Mouse (Mus musculus): ENCODE measurements around the gene E2f2. TPM values are rescaled to one million over a fixed set of nuclear protein-coding genes. Genes with fewer than 3 reads are reported as not detected.
A peak's percentile ranks its signal among the peaks of the same experiment; 100 is the strongest.

E2f2 gene
- total RNA-seq, 2 experiments from 2014 or later: 7.9 to 14.8 TPM

- peak; percentile 63 for DNase-seq
Measured at GRCm38 (mm10) chr4:136199562-136200292, 27.5 kb downstream of the E2f2 start.

GRCm38 (mm10) chr4:136202509-136202908 lies 30.3 kb downstream of the E2f2 start:
- peak; percentile 86 for DNase-seq

GRCm38 (mm10) chr4:136204775-136205174 lies 32.6 kb downstream of the E2f2 start:
- DNase-seq: no peak

GRCm38 (mm10) chr4:136206033-136206893 lies 34.1 kb downstream of the E2f2 start, which contains the start of gene Asap3:
TSS of gene Asap3 (plus strand) at chr4:136206365.
- DNase-seq: peak; percentile 98

- DNase-seq: peak; percentile 35
Measured at GRCm38 (mm10) chr4:136206943-136207342, 34.7 kb downstream of the E2f2 start.

DNA sequence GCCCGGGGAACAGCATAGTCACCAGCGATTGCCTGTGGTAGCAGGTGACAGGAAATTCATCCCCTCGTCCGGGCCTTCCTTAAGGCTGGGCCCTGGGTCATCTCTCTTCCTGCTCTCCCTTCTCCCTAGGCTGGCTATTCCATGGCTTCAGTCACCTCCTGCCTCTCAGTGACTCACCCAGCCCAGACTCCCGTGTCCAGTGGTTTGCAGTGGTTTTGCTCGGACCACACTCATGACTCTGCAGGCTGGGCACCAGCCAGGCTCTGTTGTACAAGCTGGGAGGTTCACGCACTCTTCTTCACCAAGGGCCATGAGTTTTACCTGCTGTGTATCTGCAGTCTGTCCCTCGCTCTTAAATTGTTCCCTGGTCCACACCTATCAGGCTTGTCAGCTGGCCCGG lies 38.7 kb downstream of the E2f2 start:
- DNase-seq: no peak

- DNase-seq: peak; percentile 66
Measured at GRCm38 (mm10) chr4:136213629-136214028, 41.4 kb downstream of the E2f2 start.

DNA sequence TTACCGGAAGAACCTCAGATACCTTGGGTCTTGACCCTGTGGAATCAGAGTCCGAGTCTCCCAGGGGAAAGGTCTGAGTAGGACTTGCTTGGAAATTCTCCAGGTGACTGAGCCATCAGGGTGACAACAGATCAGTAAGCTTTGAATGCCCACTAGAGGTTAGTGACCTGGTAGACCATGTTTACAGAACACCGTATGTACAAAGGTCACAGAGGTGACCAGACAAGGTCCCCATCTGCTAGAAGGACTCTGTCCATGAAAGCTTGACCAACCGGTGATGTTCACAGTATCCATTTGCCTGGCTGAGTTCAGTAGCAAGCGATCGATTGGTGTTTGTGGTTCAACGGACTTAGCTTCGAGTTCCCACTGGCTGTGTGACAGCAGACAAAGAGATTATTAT lies 42.6 kb downstream of the E2f2 start:
- no peak for DNase-seq

GRCm38 (mm10) chr4:136215576-136215975 lies 43.4 kb downstream of the E2f2 start:
- DNase-seq: no peak

GRCm38 (mm10) chr4:136217063-136217462 lies 44.9 kb downstream of the E2f2 start:
- no peak for DNase-seq

- peak; percentile 66 for DNase-seq
Measured at GRCm38 (mm10) chr4:136218595-136219214, 46.5 kb downstream of the E2f2 start.

DNA sequence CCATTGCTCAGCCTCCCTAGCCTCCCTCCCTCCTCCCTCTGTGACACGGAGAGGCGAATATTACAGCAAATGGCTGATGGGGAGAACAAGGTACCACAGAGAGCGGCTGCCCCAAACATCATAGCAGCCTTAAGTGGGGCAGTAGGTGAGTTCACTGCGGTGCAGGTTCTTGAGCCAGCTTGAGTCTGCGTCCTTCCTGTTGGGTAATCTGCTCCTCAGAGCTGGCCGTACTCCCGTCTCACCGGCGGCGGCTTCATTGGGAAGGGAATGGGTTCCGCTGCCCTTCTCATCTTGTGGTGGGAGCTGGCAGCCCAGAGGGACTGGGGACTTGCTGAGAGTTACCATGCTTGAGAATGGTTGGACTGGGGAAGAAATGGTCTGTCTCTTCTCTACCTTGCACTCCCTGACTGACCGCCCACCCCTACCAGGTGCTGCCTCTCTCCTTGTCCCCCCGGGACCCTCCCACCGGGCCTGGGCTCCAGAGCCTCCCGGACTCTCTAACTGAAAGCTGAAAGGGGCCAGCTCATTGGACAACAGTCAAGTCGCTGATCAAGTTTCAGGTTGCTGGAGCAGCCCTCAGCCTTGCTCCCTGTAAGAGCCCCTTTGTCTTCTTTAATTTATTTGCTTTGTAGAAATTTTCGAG lies 48.1 kb downstream of the E2f2 start:
- peak; percentile 55 for DNase-seq

GRCm38 (mm10) chr4:136223549-136224239 lies 51.5 kb downstream of the E2f2 start:
- no peak for DNase-seq

DNA sequence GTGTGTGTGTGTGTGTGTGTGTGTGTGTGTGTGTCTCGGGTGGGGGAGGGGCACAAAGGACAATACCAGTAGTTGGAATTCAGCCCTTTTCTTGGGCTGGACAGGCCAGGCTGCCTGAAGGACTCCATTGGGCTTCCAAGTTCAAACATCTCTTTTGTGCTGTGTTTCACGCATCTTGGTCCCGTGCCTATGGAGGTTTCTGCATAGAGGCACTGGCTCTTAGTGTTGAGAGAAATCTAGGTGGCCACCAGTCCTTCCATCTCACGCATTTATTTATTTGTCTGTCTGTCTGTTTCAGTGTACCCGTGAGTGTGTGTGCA lies 52.0 kb downstream of the E2f2 start:
- DNase-seq: no peak

- DNase-seq: no peak
Measured at GRCm38 (mm10) chr4:136224677-136225460, 52.7 kb downstream of the E2f2 start.

DNA sequence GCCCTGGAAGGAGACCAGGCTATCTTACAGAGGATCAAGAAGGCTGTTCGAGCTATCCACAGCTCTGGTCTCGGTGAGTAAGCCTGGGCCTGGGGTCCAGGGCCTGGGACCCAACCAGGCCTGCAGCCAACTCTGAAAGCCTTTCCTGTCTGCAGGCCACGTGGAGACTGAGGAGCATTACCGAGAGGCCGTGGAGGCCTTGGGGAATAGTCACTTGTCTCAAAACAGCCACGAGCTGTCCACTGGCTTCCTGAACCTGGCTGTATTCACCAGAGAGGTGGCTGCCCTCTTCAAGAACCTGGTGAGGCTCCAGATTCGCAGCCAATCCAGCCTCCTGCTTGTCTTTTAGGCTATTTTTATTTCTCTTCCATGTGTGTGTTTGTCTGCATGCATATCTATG lies 55.2 kb downstream of the E2f2 start:
- no peak for DNase-seq

GRCm38 (mm10) chr4:136228640-136229039 lies 56.4 kb downstream of the E2f2 start:
- DNase-seq: no peak

DNA sequence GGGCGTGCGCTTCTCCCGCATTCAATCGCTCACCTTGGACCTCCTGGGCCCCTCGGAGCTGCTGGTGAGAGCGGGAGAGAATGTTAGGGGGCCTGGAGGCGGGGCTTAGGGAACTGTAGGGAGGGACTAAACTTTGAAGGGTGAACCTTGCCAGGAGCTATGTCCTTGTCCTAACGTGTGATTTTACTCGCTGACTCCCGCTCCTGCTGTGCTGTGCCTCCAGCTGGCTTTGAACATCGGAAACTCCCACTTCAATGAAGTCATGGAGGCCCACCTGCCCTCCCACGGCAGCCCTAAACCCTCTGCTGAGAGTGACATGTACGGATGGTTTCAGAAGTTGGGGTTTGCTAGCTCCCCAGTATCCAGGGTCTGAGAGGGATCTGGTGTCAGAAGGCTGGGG lies 66.5 kb downstream of the E2f2 start:
- no peak for DNase-seq

GRCm38 (mm10) chr4:136239111-136239510 lies 66.9 kb downstream of the E2f2 start:
- DNase-seq: no peak

DNA sequence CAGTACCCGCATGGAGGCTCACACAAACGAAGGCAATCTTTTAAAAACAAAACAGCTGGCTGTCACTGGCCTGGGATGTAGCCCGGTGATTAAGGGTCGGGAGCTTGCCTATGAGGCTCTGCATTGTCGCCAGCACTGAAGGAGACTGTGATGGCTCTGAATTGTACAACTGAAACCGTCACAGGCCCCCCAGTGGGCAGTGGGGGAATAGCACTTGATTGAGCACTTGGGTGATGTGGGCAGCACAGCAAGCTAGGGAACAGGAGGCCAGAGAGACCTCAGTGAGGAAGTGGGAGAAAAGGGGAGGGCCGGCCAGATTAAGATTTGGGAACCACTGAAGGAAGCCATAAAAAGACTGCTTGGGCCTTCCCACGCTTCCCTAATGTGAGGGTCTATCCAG lies 67.4 kb downstream of the E2f2 start:
- DNase-seq: peak; percentile 90

GRCm38 (mm10) chr4:136240123-136240522 lies 67.9 kb downstream of the E2f2 start:
- no peak for DNase-seq
